Mouse (Mus musculus): ENCODE measurements around the gene Myh13.

Myh13 gene

DNA sequence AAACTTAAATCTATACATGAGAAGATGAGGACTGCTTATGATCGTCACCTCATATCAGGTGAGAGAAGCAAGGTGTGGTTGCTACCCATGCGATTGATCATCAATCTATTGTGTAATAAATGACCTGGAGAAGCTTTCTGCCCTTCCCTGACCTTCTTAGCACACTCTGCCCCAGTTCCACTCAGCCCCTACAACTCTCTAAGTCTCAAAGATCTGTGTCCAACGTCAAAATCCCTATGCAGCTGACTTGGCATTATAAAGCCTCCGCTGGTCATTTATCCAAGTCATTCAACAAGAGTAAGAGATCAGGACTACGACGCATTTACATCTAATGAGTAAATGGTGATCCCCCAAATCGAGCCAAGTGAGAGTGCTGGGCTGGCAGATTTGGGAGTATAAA is at the start of gene Myh13:
Myh13 (plus strand) TSS at position 301 of the 400 bp plus-strand sequence.
- no peak for DNase-seq

GRCm38 (mm10) chr11:67276601-67277174 is 44.8 kb upstream of the Myh13 start, which contains the start of gene Myh8:
TSS of gene Myh8 (plus strand) at chr11:67277124.
- DNase-seq: no peak

DNA sequence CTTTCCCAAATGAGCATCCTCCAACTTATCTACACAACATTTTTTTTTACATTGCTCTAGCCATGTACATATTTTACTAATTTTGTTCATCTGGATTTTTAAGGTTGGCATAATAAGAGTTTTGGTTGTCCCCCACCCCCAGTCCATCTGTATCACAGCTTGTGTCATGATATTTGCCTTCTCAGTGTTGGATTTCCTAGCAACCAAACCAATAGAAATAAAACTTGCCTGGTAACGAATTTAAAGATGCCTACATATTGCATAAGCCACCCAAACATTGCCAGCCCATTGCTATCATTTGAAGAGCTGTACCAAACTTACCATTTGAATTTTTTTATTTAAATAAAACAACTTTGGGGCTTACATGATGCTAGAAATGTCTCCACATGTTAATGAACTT is 28.0 kb upstream of the Myh13 start:
- DNase-seq: no peak

GRCm38 (mm10) chr11:67313733-67314452 is 7.6 kb upstream of the Myh13 start:
- DNase-seq: no peak

DNA sequence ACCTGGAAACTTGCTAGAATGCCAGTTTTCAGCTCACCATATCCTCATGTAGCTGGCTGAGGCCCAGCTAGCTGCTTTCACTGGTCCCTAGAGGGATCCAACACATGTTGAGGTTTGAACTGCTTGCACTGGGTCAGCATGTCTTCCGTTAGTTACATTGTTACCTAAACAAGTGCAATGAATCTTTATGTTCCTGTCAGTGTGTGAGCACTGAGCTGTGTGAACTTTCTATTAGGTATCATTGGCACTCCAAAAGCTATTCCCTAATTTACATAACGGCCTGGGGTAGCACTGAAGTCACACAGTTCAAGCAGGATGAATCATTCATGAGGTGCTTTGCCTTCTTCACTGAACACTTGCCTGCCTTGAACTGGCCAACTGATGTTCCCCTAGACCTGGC is 5.1 kb downstream of the Myh13 start:
- DNase-seq: no peak

- DNase-seq: no peak
Measured at GRCm38 (mm10) chr11:67344556-67344955, 23.1 kb downstream of the Myh13 start.

- DNase-seq: no peak
Measured at GRCm38 (mm10) chr11:67345186-67345855, 23.9 kb downstream of the Myh13 start.

GRCm38 (mm10) chr11:67345856-67346236 is 24.4 kb downstream of the Myh13 start:
- no peak for DNase-seq

DNA sequence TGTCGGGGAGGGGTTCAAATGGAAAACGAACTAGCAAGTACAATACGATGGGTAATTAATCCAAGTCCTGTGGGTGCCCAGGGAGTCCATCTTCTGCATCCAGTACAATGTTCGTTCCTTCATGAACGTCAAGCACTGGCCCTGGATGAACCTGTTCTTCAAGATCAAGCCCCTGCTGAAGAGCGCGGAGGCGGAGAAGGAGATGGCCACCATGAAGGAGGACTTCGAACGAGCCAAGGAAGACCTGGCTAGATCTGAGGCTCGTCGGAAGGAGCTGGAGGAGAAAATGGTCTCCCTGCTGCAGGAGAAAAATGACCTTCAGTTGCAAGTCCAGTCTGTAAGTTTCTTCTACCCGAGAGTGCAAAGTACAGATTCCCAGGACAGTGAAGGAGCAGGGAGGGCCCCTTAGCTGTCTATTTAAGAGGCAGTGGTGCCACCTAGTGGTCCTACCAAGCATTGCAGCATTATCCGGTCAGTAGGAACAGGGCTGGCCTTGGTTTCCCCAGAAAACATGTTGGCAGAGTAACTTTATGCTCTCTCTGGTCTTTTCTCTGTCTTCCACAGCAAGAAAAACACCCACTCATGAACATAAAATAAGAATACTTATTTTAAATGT is 28.8 kb downstream of the Myh13 start:
- DNase-seq: peak; percentile 87 to 89

- DNase-seq: no peak
Measured at GRCm38 (mm10) chr11:67353011-67353410, 31.6 kb downstream of the Myh13 start.

GRCm38 (mm10) chr11:67358031-67358430 is 36.6 kb downstream of the Myh13 start:
- no peak for DNase-seq

DNA sequence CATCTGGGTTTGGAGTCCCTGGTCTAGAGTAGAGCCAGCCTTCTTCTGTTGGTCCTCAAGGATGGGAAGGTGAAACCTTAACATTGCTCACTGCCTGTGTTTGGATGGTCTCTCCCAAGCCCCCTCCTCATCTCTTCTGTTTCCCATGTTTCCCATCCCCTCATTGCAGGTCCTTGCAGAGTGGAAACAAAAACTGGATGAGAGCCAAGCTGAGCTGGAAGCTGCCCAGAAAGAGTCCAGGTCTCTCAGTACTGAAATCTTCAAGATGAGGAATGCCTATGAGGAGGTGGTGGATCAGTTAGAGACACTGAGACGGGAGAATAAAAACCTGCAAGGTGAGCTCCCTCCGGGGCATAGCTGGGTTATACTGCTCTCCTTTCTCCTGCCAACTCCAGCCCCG is 40.8 kb downstream of the Myh13 start:
- peak; percentile 8 to 16 for DNase-seq

GRCm38 (mm10) chr11:67364551-67364950 is 43.1 kb downstream of the Myh13 start:
- no peak for DNase-seq

DNA sequence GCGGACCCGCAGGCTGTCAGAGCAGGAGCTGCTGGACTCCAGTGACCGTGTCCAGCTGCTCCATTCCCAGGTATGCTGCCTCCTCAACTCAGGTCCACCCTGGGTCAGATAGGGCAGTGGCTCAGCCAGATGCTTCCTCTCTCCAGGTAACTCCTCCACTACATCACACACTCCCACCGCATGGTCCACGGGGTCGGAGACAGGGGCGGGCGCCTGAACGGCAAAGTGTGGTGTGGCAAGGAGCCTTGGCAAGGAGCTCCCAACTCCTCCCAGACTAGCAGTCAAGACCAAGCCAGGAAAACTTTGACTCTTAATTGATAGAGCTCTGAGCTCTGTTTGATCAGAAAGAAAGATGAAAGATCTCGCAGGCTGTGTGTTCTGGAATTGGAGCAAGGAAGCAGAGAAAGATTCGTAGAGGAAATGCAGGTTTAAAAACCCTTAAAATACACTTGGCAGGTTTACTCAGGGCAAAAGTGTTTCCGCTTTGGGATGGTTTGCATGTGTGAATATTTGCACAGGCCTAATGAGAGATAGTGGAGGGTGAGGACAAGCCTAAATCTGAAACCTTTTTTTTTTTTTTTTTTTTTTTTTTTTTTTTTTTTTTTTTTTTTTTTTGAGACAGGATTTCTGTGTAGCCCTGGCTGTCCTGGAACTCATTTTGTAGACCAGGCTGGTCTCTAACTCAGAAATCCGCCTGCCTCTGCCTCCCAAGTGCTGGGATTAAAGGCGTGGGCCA is 43.7 kb downstream of the Myh13 start:
- no peak for DNase-seq

DNA sequence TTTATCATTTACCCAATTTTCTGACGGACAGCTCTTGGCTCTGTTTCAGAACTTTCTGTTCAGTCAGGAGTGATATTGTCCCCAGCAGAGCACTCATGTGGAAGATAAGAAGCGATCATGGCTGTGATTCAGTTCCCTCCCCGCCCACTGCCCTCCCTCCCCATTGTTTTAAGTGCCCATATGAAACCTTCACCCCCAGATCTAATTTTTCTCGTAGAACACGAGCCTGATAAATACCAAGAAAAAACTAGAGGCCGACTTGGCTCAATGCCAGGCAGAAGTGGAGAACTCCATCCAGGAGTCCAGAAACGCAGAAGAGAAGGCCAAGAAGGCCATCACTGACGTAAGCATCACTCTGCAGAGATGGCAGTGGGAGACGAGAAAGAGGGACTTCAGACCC is 45.5 kb downstream of the Myh13 start:
- peak in 1 of 2 experiments; percentile 7 for DNase-seq

DNA sequence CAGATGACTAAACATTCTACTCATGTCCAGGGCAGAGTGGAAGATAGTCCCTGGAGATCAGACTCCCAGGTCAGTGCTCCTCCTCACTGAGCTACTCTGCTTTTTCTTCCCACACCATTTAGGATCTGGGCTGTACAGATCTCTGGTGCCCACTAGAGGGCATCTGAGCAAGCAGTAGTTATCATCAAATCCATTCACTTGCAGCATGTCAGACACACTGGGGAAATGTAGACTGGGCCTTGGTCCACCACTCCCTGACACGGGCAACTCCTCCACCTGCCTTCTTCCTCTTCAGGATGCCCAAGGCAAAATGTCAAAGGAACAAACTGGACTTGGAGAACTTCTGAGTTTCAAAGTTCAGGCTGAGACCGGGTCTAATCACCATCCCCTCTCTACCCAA is 51.9 kb downstream of the Myh13 start:
- peak; percentile 44 to 52 for DNase-seq

GRCm38 (mm10) chr11:67376308-67376707 is 54.9 kb downstream of the Myh13 start:
- peak; percentile 29 to 31 for DNase-seq

DNA sequence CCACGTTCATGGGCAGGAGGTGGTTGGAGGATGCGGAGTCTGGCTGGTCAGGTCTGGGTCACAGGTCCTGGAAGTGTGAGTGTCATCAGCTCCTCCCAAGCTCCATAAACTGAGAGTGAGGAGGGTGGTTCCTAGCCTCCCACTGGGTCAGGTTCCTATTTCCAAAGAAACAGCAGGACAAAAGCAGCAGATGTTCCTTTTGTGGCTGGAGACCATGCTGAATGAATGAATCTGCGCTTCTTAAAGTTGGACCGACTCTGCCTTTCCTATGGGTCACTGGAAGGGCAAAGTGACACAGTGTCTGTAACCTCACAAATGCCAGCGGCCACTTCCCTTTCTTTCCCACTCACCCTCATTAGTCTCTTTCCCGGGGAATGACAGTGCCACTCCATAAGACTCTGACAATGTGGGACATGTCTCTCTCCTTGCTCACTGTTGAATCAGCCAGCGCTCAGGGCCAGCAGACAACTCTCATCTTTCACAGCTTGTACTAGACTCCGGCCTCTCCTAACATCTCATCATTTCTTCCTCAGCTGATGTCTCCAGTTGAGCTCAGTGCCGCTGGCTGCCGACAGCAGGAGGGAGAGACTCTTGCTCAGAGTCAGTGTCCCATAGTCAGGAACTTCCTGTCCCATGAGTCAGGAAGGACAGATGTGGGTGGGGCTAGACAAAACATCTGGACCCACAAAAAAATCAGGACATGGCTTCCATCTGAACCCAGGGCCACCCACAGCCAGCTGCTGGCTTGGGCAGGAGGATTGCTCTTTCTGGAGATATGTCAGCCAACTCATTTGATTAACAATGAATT is 58.4 kb downstream of the Myh13 start:
- peak; percentile 13 to 36 for DNase-seq

DNA sequence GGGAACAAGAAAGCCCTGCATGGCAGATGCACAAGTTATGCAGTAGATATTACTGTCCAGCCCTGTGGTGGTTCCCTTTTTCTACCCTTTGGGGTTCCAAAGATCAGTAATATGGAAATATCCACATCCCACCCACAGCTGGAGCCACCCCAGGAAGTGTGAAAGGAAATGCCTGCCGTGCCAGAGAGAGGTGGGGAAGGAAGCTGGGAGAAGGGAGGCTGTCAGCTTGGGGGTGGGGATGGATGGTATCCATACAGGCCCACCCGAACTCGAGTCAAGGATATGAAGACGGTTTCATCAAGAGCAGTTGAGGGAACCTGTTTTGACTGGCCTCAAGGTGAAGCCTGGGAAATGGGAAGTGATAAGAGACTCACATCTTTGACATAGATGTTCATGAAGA is 60.4 kb downstream of the Myh13 start:
- peak in 1 of 2 experiments; percentile 18 for DNase-seq

GRCm38 (mm10) chr11:67384653-67385052 is 63.2 kb downstream of the Myh13 start:
- no peak for DNase-seq

- no peak for DNase-seq
Measured at GRCm38 (mm10) chr11:67386815-67387415, 65.5 kb downstream of the Myh13 start.

Measured in kidney, postnatal 4 days (tissue).